Mouse (Mus musculus) macrophage (primary cell): ENCODE results near the gene Skap1. TPM values are rescaled to one million over a fixed set of nuclear protein-coding genes. Genes with fewer than 3 reads are reported as not detected.
"Not testable (repeated sequence)": the region's sequence is repeated elsewhere in the genome, so short reads cannot be mapped to it uniquely, and the experiment has no call there.

ENCODE experiments used
- H3K27ac ChIP-seq: fragments of 350-480 bp; formaldehyde crosslinking; 2 replicates; pipeline ENCODE4 v1.9.0; 2021
- H3K36me3 ChIP-seq: fragments of 350-480 bp; formaldehyde crosslinking; 2 replicates; pipeline ENCODE4 v1.9.0; 2021; ENCODE audit errors: inconsistent target
- H3K4me3 ChIP-seq: fragments of 350-480 bp; formaldehyde crosslinking; 2 replicates; pipeline ENCODE4 v1.9.0; 2021; ENCODE audit errors: inconsistent target
- H3K79me2 ChIP-seq: fragments of 350-480 bp; formaldehyde crosslinking; 2 replicates; pipeline ENCODE4 v1.9.0; 2021; ENCODE audit errors: inconsistent target
- WGBS: methylation state at CpG from one replicate; pipeline ENCODE4 v1.1.7; 2026; ENCODE audit warnings: inconsistent platforms; ENCODE audit not compliant: missing documents; 5-methylcytosine and 5-hydroxymethylcytosine counted together
- polyA plus RNA-seq: library from polyadenylated mRNA; stranded (reverse); fragments of 250-400 nt; gene quantifications from 3 replicates; pipeline ENCODE4 v1.2.4, GENCODE M21; 2018; ENCODE audit warnings: inconsistent platforms

Skap1 gene
- polyA plus RNA-seq, 1 experiment from 2014 or later = 0.14 TPM

DNA sequence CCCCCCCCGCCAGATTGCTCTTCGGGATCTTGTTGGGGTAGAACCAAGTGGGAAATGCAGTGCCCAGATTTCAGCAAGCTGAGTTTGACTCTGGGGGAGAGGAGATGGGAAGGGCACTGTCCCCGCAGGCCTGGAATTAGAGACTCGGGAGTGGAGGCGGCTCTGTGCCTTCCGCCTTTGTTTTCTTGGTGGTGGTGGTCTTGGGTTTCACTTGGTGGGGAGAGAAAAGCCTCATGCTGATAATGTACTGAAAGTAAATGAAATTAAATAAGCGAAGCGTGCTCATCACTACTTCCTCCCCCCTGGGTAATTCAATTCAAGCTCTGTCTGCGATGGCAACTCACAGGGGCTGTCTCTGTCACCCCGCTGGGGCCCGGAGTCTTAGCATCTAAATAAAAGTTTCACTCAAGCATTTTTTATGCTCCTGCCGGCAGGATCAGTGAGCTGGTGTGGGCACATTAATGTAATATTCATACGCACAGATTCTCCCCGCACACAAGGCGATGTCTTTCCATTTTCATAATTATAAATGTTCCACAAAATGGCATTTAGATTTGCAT, 231.9 kb downstream of the Skap1 start:
- H3K79me2 ChIP-seq = no peaks in the 10 kb centered on the region
- 96% methylated on average over 15 of the region's 15 CpGs for WGBS
- H3K27ac ChIP-seq = no peak overlapping the region
- no peak overlapping the region for H3K4me3 ChIP-seq
- no peaks in the 10 kb centered on the region for H3K36me3 ChIP-seq

- Histone ChIP-seq H3K27ac (no peak overlapping the region), H3K79me2 (no peaks in the 10 kb centered on the region), H3K4me3 (no peak overlapping the region), H3K36me3 (no peaks in the 10 kb centered on the region)
- WGBS = 28% methylated on average over 7 of the region's 7 CpGs
Measured at GRCm38 (mm10) chr11:96696842-96697455, 232.6 kb downstream of the Skap1 start.

DNA sequence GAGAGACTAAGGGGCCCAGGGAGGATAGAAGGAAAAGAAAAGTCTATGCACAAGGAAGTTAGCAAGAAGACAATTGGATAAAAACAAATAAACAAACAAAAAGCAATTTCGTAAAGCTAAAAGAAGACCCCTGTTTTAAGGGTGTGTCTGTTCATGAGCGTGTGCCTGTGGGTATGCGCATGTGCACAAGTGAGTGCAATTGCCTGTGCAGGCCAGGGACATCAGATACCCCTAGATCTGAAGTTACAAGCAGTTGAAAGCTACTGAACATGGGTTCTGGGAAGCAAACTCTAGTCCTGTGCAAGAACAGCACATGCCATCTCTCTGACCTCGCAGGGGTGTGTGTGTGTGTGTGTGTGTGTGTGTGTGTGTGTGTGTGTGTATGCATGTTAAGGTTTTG, 233.1 kb downstream of the Skap1 start:
- 100% methylated on average over 3 of the region's 4 CpGs for WGBS
- no peak overlapping the region for H3K4me3 ChIP-seq
- no peaks in the 10 kb centered on the region for H3K36me3 ChIP-seq
- no peak overlapping the region for H3K27ac ChIP-seq
- no peaks in the 10 kb centered on the region for H3K79me2 ChIP-seq

GRCm38 (mm10) chr11:96703813-96704212, 239.4 kb downstream of the Skap1 start:
- Histone ChIP-seq H3K36me3 (no peaks in the 10 kb centered on the region), H3K4me3 (no peak overlapping the region), H3K79me2 (no peaks in the 10 kb centered on the region), H3K27ac (no peak overlapping the region)
- WGBS = 89% methylated on average over 8 of the region's 8 CpGs

- WGBS = 76% methylated on average over 5 of the region's 5 CpGs
- Histone ChIP-seq H3K27ac (no peak overlapping the region), H3K79me2 (no peaks in the 10 kb centered on the region), H3K36me3 (no peaks in the 10 kb centered on the region), H3K4me3 (no peak overlapping the region)
Measured at GRCm38 (mm10) chr11:96711268-96711667, 246.9 kb downstream of the Skap1 start.

DNA sequence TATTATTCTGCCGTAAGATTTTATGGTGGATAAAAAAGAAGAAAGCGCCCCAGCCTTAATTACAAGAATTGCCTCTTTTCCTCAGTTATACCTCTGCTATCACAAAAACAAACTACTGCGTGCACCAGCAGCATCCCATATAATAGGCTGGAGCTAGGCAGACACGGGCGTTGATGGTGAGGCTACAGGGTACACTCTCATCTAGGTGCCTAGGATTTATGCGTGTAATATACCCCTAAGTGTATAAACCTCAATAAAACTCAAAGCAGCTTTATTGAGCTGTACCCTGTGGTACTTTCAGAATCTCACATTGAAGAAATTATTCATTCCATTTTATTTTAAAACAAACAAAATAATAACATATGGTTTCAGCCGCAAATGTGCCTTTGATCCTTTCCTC, 247.3 kb downstream of the Skap1 start:
- no peaks in the 10 kb centered on the region for H3K36me3 ChIP-seq
- no peak overlapping the region for H3K27ac ChIP-seq
- H3K79me2 ChIP-seq = no peaks in the 10 kb centered on the region
- 94% methylated on average over 6 of the region's 7 CpGs for WGBS
- no peak overlapping the region for H3K4me3 ChIP-seq

DNA sequence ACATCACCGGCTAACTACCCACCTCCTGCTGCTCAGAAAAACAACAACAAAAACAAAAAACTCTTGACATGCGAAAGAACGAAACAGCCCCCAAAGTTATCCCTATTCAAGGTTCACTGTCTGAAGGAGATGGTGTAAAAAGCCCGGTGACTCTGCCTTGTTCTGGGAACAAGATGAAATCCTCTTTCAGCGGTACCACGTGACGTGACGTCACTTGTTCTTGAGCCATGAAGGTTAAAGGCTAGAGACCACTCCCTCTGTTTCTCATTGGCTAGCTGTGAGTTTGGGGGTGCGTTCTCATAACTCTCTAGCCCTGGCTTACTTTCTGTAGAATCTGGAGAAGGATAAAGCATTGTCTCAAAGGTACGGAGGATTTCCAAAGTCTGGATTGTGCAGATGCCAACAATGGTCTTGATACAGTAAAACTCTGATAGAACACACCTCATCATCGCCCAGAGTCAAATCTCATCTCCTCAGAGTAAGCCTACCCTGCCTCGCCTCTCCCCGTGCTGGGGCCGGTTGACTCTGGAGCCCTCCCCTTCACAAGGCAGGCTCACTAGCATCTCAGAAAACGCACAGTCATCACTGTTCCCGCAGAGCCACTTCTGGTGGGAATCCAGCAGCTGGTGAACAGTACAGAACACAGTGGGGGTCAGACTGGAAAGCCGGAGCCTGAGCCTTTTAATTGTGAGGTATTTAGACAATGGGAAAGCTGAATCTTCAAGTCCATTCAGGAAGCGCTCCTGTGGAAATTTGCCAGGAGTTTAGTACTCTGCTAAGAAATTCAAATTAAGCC, 249.0 kb downstream of the Skap1 start:
- Histone ChIP-seq H3K4me3 (no peak overlapping the region), H3K79me2 (no peaks in the 10 kb centered on the region), H3K36me3 (no peaks in the 10 kb centered on the region), H3K27ac (no peak overlapping the region)
- 49% methylated on average over 18 of the region's 18 CpGs for WGBS

- H3K27ac ChIP-seq = no peak overlapping the region
- no peaks in the 10 kb centered on the region for H3K36me3 ChIP-seq
- H3K79me2 ChIP-seq = no peaks in the 10 kb centered on the region
- no peak overlapping the region for H3K4me3 ChIP-seq
- WGBS = 85% methylated on average over 7 of the region's 7 CpGs
Measured at GRCm38 (mm10) chr11:96714011-96714410, 249.6 kb downstream of the Skap1 start.

DNA sequence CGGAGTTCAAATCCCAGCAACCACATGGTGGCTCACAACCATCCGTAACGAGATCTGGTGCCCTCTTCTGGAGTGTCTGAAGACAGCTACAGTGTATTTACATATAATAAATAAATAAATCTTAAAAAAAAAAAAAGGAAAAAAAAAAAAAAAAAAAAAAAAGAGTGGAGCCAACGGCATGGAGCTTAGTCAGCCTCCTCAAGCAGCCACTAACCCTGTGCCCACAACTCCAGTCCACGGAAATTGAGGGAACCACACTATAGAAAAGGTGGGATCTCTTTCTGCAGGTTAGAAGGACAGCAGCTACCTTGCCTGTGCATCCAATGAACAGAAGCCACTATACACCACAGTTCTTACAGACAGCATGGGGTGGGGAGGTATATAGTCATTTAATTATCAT, 250.8 kb downstream of the Skap1 start:
- not testable (repeated sequence) for H3K79me2 ChIP-seq, H3K4me3 ChIP-seq, H3K36me3 ChIP-seq, H3K27ac ChIP-seq
- WGBS = 100% methylated on average over 1 of the region's 5 CpGs

DNA sequence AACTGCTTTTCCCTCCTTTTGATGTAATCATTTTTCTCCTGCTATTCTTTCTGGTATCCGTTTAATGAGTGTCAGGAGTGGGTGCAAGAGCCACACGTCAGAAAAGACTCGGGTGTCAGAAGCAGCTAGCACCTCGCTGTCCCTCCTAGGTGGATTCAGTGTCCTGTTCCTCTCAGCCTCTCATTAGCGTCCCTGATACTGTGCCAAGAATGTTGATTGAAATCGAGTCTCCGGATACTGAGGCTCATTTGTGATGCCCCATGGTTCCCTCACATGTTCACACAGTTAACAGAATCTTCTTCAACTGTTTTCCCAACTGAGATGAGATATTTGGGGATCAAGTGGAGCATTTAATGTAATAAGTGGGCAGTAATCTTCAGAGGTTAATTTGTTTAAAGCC, 254.2 kb downstream of the Skap1 start:
- H3K36me3 ChIP-seq = no peaks in the 10 kb centered on the region
- no peaks in the 10 kb centered on the region for H3K79me2 ChIP-seq
- H3K27ac ChIP-seq = no peak overlapping the region
- 86% methylated on average over 7 of the region's 7 CpGs for WGBS
- H3K4me3 ChIP-seq = no peak overlapping the region

DNA sequence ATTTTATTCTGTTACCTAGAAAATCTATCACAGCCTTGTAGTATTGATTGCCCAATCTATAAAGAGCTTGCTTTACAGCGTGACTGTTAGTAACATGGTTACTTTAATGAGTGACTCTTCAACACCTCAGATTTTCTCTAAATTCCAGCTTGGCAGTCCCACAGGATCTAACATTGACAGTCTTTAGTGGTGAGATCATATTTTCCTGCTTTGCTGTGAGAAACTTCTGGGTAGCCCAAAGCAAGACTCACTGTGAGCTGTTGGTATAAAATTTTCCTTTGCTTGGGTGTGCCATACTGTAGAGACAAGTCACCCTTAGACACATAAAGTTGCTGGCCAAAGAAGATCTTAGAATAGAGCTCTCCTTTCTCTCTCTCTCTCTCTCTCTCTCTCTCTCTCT, 261.4 kb downstream of the Skap1 start:
- Histone ChIP-seq H3K36me3 (no peaks in the 10 kb centered on the region), H3K27ac (no peak overlapping the region), H3K4me3 (no peak overlapping the region), H3K79me2 (no peaks in the 10 kb centered on the region)
- WGBS = 93% methylated on average over 1 of the region's 1 CpGs

DNA sequence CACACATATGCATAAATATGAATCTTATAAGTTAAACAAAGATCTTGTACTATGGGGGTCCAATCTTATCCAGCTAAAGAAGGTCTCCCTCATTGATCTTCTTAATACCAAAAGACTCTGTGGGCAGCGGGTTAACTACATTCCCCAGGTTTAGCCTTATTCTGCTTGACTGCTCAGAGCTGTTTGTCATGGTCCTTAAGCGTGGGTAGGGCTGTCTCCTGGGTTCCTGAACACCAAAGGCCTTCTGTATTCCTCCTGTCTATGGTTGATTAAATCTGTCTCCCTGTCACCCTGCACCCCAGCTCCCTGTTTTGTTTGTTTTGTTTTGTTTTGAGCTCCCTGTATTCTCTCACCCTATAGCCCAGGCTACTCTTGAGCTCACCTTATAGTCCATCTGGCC, 264.2 kb downstream of the Skap1 start:
- Histone ChIP-seq H3K36me3 (no peaks in the 10 kb centered on the region), H3K4me3 (no peak overlapping the region), H3K79me2 (no peaks in the 10 kb centered on the region), H3K27ac (no peak overlapping the region)
- 96% methylated on average over 2 of the region's 2 CpGs for WGBS

GRCm38 (mm10) chr11:96729462-96729861, 265.1 kb downstream of the Skap1 start:
- Histone ChIP-seq H3K27ac (no peak overlapping the region), H3K36me3 (no peaks in the 10 kb centered on the region), H3K79me2 (no peaks in the 10 kb centered on the region), H3K4me3 (no peak overlapping the region)
- 34% methylated on average over 9 of the region's 9 CpGs for WGBS

DNA sequence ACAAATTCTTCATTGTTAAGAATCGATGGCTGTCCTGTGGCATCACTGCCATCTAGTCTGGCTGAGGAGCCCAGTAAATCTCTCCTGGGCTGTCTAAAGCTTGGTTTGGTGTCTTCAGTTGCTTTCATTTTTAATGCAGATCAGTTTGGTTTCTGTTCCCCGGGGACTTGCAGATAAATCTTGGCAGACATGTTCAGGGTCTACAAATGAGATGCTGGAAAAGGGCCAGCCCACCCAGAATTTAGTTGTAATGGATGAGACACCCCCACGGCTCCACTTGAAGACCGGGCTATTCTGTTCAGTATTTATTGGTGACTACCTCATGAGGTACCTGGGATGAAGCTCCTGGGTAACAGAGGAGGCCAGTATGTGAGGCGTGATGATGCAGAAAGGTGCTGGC, 265.9 kb downstream of the Skap1 start:
- Histone ChIP-seq H3K79me2 (no peaks in the 10 kb centered on the region), H3K27ac (no peak overlapping the region), H3K36me3 (no peaks in the 10 kb centered on the region), H3K4me3 (no peak overlapping the region)
- WGBS = 83% methylated on average over 5 of the region's 5 CpGs

DNA sequence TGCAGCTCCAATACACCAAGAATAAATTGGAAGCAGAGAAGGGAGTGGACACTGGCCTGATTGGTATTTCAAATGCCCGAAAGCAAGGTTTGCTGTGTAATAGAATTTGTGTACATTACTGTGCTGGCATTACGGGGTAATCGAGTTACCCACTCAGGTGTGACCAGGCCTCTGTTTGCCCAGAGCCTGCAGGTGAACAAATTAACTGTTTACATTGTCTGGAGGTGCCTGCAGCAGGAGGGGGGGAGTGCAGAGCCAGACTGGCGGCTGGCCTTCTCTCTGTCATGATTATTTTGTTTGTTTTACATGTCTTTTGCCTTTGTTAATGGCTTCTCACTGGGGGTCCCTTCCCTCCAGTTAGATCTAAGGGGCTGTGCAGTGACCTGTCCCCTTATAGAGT, 268.3 kb downstream of the Skap1 start:
- Histone ChIP-seq H3K4me3 (no peak overlapping the region), H3K79me2 (no peaks in the 10 kb centered on the region), H3K36me3 (no peaks in the 10 kb centered on the region), H3K27ac (no peak overlapping the region)
- 90% methylated on average over 4 of the region's 4 CpGs for WGBS
